Mouse (Mus musculus) lung, adult 2 months (tissue): ENCODE data around the gene Ajap1.

Experiments used
- CTCF ChIP-seq: fragments of 200-500 bp; IDR thresholded peaks from 2 replicates; pipeline ENCODE4 v1.5.1; 2011; ENCODE audit warnings: mild to moderate bottlenecking, low read length, control low read depth; ENCODE audit not compliant: insufficient read depth
- POLR2A ChIP-seq: fragments of 200-500 bp; IDR thresholded peaks from 2 replicates; pipeline ENCODE4 v1.6.1; 2011; ENCODE audit warnings: low read depth, mild to moderate bottlenecking, control low read depth, low read length, borderline replicate concordance; ENCODE audit errors: extremely low read depth

DNA sequence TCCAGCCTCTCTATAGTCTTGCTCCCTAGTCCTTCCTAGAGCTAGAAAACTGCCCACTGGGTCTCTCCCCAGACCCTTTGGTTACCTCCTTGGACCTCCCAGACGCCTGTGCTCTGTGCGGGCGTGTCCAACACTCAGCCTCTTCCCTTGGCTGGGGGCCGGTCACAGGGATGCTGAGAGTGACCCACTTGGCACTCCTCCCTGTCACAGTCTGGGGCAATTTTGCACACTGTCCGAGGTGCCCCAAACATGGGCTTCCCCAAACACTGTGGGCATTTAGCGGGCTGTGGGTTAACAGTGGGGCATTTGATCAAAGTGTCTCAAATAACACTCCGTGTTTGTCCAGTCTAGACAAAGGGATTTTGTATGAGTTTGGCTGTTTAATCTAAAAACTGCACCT, 29.1 kb downstream of the Ajap1 start:
- no peak for TF ChIP-seq POLR2A
- no peak for TF ChIP-seq CTCF
